Mouse (Mus musculus): ENCODE data around the gene Cpeb4.
"Not testable (repeated sequence)": the region's sequence is repeated elsewhere in the genome, so short reads cannot be mapped to it uniquely, and the experiment has no call there.

The Cpeb4 gene

DNA sequence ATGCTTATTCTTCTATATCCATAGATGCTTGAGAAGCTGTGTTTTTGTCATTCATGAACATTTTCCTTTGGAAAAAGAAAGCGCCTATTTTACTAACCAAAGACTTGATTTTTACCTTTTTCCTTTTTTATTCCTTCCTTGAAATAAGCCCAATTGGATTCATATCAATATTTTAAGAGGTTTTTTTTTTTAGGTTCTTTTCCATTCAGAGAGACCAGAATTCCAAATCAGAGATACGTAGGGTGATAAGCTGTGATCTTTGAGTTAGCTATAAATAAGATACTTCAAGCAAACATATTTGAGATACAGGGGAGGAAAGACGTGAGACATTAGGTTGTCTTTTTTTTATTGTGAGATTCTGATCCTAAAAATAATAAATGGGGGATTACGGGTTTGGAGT, at the start of gene Cpeb4:
Cpeb4 (plus strand) TSS at position 301 of the 400 bp plus-strand sequence.
- in situ Hi-C loops (cut with MboI, MseI): no loop called here

DNA sequence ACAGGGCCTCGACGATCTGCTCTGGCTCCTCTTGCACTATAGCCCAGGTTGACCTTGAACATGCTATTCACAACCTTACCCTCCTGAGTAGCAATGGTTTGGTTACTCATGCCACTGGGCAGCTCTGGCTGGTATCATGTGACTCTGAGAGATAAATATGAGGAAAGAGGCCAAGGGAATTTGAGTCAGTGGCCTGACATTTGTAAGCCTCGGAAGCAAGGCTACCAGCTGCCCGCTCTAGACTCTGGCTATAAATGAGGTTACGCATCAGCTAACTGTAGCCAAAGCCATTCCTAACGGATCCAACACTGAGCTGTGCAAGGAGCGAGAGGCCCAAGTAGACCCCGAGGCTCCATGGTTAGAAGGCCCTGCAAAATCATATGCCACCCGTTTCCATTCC, 49.5 kb upstream of the Cpeb4 start:
- in situ Hi-C loops (cut with MboI, MseI): no loop called here

DNA sequence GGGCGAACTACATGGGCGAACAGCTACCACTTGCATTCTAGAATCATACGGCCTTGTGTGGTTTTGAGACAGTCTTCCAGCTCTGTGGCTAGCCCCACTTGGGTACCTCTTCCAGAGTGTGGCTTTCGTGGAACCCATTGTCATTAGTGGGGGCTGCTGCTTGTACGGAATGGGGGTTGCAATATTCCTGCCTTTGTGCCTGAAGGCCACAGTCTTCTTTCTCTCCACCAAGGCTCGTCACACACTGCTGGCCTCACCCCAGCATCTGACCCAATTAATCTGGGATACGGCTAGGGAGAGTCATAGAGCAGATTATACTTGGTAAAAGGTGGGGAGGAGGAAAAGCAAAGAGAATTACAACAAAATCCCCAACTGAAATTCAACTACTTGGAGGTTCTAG, 48.5 kb upstream of the Cpeb4 start:
- in situ Hi-C loops (cut with MboI, MseI): no loop called here

DNA sequence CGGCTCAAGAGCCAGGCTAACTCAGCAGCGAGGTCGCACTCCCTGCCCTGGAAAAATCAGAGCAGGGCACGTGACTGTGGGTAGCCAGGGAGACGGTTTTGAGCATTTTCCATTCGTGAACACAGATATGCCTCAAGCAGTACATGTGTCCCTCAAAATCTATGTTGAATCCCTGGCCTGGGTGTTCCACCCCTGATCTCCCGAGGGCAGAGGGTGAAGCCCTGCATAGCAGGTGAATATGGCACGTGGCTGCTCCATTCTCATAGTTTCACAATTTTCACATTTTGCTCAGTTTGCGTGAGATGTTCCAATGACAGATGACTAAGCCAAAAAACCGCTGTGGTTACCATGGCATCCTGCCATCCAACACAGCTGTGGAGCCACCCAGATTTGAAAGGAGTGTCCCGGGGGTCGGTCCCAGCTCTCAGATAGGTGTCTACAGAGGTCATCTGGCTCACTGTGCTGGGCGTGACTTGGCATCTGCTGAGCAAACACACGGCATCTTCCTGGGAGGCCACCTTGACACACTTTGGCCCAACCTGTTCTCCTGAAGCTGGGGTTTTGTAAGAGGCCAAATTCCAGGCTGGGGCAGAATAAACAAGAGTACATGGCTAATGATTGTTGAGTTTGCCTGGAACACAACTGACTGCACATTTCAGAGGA, 47.4 kb upstream of the Cpeb4 start:
- in situ Hi-C loops (cut with MboI, MseI): no loop called here

DNA sequence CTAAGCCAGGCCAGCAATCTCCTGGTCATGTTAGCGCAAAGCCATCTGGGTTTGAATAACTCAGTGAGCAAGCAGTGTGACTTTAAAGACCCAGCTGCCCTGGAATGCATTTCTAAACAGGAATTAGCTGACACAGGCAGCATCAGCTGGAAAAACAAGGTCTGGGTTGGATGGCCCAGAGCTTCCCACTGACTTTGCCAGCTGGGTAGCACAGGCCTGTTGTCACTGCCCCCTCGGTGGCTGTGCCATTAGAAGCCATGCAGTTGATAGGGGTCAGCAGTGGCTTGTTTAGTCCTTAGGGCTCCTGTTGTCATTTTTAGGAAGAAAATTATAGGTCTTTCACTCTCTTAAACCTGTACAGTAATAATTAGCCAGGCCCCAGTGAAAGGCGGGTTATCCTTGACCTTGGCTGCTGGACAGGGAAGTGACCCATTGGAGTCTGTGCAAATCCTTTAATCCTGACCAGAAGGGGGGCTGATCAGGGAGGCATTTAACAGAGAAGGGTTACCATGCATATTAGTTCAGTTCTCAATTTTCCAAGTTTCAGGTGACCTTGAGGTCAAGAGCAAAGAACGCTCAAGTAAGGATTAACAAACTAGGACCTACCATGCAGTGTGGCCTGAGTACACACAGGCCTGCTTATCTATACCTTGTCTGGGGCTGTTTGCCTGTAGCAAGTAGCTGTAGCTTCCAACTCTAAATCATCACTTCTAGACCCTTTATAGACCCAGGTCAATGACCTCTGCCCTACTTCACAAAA, 43.8 kb upstream of the Cpeb4 start:
- in situ Hi-C loops (cut with MboI, MseI): no loop called here

DNA sequence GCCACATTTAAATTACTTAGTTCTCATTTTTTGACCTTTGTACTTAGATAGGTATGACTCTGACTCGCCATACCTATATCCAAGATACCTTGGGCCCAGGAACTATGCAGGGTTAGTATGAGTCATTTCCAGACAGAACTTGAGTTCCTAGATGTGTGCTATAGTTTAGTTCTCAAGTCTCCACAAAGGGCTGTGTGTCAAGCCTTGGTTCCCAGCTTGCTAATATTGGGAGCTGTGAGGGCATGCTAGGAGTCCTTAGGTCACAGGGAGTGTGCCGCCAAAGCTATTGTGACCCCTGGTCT, 43.3 kb upstream of the Cpeb4 start:
- in situ Hi-C loops (cut with MboI, MseI): no loop called here

DNA sequence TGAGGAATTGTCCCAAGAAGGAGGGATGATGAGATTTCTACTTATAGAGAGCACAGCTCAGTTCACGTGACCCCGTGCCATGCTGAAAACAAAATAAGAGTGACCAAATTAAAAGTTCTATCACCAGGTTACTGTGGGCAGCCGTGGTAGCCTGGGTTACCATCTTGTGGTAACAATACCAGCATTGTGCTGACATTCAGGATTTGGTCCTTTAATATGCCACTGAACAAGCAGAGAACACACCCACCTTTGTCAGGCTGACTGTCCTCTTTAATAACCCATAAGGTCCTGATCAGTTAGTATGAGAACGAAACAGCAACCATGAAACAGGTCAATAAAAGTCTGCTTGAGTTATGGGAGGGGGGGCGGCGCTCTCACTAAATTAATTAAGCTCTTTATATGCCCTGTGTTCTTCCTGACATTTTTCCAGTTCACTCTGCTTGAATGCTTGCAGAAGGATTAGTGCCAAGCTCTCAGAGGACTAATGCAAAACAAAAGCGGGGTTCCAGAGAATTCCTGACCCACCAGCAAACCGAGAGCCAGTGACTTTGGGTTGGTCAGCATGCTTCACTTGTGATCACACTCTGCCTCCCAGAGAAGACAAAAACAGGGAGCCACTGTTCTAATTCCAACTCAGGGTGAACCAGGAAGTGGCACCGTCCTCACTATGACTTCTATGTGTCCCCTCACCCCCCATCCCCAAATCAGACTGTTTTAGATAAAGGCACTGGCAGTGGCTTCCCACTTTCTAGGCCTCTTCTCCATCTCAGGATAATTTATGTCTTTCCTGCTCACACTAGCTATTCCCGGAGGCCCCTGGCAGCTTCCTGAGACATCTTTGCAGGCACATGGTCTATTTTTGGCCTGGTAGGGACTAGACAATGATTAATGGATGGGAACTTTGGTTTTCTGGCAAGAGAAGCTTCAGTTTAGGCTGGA, 41.5 kb upstream of the Cpeb4 start:
- in situ Hi-C loops (cut with MboI, MseI): no loop called here

DNA sequence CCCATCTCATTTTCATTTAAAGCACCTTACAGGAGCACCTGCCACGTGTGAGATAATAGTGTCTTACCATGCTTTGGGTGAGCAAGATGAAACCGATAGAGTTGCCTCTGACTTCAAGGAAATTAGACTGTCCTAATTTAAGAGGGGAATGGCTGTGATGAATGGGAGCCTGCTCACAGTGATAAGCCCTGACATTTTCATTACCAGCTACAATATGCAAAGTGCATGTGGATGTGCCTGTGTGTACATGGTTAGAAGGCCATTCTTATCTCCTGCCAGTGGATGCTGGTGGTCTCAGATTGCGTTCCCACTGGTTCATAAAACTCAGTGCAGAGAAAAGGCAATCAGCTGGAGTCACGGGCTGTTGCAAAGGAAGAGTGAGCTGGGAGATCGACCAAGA, 40.6 kb upstream of the Cpeb4 start:
- in situ Hi-C loops (cut with MboI, MseI): no loop called here

DNA sequence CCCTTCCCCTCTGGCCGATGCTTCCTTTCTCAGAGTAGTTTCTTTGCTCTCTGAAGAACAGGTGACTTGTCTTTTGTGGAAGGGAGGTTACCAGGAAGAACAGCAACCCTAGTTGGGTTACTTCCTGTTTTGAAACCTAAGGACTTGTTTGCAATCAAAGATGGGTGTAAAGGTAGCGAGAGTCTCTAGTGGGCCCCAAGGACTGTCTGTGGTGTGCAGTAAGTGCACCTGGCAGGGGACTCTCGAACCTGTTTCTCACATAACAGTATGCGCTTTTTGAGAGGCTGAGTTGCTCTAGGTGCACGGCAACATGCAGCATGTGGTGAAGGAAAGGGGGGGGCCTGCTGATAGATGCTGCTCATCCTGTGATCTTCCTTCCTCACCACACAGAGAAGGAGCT, 40.0 kb upstream of the Cpeb4 start:
- in situ Hi-C loops (cut with MboI, MseI): no loop called here

DNA sequence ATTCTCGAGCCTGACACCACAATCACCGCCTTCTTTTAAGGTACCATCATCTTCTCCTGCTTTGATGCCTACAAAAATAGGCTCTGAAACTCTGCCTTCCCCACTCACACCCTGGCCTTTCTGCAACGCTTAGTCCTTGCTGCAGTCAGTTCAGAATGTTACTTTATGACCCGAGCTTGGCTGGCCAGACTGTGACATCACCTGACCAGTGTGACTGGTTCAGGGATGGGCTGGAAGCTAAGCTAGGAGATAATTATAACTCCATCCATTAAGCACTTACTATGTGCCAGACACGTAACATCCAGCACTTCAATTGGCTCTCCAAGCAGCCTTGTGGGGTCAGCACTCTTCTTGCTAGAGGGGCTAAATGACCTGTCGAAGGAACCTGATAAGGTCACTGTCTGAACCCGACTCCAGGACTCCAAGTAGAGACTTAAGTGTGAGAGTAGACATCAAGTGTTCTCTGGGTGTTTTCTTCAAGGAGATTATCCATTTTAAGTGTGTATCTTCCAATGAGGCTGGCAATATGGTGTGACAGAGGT, 39.5 kb upstream of the Cpeb4 start:
- in situ Hi-C loops (cut with MboI, MseI): no loop called here

DNA sequence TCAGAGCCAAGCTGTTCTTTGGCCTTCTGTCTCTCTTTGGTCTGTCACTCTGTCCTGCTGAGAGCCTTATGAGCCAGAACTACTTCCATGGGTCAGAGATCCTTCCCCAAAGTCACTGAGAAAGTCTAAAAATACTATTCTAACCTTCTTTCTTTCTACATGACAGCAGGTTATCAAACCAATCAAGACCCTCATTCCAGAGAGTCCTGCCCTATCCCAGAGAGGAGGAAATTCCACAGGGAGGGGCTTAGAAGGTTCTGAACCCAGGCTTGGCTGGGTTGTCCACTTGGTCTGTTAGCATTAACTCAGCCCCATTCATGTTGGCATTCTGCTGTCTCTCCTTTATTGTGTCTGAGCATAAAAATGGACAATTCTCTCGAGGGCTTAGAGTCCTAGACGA, 38.5 kb upstream of the Cpeb4 start:
- in situ Hi-C loops (cut with MboI, MseI): no loop called here

DNA sequence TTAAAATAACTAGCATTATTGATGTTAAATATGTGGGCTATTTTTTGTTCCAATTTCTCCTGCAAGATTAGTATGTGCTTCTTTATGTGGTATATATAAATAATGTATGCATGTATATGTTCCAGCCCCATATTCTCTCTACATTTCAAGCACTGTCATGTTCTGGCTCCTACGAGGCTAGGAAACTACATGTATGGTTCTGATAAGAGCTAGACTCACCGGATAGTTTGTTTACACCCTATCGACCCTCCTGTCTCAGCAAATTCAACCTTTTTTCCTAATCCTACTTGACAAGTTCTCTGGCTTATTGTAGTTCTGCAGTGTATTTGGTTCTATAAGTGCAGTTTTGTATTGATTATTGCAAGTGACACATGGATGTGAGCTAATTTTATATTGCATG, 36.7 kb upstream of the Cpeb4 start:
- in situ Hi-C loops (cut with MboI, MseI): no loop called here

DNA sequence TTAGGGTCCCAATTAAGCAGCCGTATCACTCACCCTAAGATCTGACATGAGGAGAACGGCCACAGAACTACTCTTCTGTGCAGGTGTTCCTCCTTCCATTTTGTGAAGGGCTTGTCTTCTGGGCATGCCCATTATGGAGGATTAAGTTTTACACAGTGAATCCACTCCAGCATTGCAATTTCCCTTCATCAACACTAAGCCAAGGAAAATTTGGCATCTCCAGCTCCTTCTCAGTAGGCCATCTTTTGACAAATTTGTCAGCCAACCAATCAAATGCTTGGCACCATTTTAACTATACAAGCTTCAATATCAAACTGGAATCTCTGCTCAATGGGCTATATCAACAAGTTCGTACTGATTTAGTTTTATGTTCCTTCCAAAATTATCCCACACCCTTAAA, 34.8 kb upstream of the Cpeb4 start:
- in situ Hi-C loops (cut with MboI, MseI): no loop called here

DNA sequence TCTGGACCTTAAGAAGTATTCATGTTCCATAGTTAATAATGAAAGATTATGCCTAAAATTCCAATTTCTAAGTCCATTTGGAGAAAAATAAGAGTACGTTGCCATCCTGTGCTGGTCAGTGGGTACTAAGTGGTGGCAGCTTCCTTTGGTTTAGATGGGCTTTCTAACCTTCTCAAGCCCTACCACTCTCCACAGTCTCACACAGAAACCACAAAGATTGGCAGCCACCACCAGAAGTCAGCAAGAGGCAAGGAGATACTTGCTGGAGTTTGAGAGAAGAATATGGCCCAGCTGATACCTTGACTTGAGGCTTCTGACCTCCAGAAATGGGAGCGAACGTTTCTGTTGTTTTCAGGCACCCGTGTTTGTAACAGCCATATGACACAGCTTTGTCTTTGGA, 34.3 kb upstream of the Cpeb4 start:
- in situ Hi-C loops (cut with MboI, MseI): no loop called here

DNA sequence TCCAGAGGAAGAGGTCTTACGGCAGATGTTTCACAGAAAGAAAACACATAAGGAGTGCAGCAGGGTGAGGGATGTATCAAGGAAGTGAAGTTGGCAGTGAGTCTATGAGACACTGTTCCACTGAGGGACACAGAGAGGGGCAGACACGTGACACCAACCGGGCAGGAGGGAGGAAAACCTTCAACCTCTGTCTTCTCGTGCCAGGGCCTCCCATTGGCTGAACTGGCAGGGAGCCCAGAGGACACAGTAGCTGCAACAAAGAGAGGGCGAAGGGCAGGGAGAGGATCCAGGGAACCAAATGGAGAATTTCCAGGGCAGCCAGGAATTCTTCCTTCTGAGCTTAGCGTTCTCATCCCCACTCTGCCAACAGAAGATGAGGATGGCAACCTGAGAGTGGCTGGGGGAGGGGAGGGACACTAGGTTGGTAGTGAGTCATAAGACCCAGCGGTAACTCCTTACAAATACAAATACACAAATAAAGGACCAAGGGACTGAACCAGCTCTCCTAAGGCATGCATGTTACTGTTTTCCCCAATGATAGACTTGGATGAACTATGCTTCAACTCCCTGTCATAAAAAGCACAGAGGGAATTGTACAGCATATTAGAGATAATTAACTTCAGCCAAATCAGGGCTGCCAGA, 33.4 kb upstream of the Cpeb4 start:
- in situ Hi-C loops (cut with MboI, MseI): no loop called here

DNA sequence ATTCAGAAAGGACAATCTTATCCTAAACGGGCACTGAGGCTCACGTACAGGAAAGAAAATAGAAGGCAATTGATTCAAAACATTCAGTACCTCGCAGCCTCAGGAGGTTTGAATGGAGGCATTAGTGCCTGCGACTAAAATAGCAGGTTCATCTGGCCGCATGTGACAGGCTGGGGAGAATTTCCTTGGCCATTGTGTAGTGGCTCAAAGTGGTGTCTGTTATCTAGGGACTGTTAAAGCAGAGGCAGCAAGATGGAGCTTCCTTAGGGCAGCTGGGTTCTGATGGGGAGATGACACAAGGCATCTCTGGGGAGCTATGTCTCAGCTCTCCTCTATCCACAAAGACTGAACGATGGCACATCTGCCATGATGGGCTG, 32.9 kb upstream of the Cpeb4 start:
- in situ Hi-C loops (cut with MboI, MseI): no loop called here

DNA sequence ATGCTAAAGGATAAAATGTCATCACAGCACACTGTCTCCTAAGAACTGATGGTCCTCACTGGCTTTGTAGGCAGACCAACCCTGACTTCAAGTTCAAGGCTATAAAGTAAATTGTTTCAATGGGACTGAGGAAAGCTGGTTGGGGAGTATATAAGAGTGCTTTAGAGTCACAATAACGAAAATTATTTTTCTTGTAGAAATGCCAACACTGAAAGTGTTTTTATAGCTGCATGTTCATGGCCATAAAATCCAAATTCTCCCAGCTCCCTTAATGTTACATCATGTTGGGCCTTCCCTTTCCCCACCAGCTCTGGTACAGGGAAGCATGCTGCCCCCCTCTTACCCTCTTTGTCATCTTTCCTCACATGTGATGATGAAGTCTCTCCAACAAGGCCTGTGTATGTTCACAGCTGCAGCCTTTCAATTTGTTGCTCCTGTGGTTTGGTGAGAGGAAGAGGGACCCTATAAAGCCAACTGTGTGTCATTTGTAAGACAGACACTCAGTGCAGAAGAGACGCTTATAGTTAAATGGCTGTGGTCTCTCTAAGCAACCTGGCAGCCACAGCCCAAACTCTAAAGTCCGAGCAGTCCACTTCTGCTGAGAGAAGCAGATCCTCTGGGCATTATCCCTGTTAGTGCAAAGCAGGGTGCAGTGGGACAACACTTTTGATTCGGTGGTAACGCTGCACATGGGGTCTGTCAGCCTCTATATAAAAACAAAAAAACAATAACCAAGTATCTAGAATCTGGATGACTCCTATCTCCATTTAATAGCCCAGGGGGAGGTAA, 29.6 kb upstream of the Cpeb4 start:
- in situ Hi-C loops (cut with MboI, MseI): no loop called here

DNA sequence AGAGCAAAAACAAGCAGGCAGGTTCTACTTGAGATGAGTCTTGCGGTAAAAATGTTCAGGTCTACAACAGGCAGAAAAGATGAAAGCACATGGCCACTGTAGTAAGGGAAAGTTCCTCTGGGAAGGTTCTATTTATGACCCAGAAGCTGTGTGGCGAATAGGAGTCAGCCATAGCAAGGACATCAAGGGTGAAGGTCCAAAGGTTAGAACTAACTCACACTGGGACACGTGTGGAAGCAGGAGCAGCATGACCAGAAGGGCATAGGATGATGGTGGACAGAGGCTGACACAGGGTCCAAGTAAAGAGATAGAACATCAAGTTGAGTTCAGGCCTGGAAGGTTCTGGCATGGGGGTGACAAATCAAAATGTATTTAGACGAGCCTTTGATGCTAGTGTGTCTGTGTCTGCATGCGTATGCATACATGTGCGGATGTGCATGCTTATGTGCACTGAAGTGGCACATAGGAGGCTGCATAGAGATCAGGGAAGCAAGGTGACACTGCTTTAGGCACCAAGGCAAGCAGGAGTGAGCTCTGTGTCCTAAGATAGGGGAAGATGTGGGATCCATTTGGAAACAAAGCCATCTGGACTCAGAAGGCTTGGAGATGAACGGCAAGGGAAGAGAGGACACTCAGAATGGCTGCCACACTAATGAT, 28.7 kb upstream of the Cpeb4 start:
- in situ Hi-C loops (cut with MboI, MseI): no loop called here

DNA sequence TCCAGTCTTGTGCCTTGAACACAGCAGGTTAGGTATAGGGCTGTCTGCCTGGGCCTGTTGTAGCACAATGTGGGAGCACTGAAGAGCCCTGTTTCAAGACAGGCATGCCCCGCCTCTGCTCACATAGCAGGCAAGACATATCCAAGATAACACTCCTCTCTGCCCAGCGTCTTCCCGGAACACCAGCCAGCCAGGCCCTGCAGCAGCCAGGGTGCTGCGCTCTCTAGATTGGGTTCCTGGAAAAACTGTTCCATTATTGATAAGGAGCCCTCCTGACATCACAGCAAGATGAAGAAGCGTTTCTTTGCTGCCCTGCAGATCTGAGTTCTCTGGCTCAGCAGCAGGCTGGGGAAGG, 28.2 kb upstream of the Cpeb4 start:
- in situ Hi-C loops (cut with MboI, MseI): no loop called here

DNA sequence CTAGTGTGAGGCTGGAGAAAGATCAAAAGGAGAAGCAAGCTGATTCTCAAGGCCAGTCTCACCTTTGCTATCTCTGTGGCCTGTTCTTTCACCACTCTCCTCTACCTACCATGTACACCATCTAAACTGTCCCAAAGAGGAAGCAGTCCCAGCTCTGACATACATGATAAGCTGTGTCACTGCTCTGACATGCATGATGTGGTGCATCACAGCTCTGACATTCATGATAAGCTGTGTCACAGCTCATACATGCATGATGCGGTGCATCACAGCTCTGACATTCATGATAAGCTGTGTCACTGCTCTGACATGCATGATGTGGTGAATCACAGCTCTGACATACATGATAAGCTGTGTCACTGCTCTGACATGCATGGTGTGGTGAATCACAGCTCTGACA, 26.9 kb upstream of the Cpeb4 start:
- in situ Hi-C loops (cut with MboI, MseI): not testable (repeated sequence)
